Mouse (Mus musculus) cerebellum, postnatal 36 days (tissue): Measurements from ENCODE around the gene Zfp385c.

ENCODE experiments used
- DNase-seq, 2 experiments: peaks; one replicate each; pipeline ENCODE4 v3.0.0; 2021 to 2022; ENCODE audit warnings: mixed read lengths in 2 of 2

Zfp385c gene

DNA sequence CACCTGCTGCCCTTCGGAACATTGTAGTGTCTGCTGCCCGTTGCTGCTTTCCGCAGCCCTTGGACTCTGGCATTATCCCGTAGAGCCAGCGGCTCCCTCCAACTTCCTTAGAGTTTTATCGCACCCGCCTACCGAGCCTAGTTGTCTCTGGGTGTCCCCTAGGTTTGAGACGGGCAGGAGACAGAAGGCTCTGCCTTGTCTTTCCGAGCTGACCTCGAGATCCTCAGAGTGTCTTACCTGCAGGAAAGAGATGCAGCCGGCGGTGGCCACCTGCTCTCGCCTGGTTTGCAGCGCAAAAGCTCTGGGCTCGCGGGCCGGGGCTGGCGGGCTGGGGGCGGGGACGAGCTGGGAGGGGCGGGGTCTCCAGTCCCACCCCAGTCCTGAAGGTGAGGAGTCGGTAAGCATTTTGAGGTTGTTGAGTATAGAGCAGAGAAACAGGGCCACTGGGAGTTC is at the start of gene Zfp385c:
TSS of gene Zfp385c (minus strand) at position 292 of the 453 bp plus-strand sequence.
- DNase-seq = no peak

DNA sequence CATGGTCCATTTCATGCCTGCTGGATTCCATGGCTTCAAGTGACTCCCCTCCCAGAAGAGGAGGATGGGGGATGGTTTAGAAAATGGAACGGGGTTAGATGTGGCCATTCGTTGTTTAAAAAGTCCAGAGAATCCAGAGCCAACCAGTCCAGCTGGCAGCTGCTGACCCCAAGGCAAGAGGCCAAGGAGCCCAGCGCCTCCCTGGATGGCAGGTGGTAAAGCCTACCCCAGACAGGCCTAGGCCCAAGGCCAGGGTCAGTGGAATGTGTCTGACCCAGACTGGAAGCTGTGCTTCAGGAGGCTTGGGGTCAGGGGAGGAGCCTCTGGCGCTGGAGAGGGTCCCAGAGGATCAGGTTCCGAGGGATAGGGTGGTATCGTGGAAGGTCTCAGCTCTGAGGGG is 49.1 kb upstream of the Zfp385c start:
- no peak for DNase-seq

DNA sequence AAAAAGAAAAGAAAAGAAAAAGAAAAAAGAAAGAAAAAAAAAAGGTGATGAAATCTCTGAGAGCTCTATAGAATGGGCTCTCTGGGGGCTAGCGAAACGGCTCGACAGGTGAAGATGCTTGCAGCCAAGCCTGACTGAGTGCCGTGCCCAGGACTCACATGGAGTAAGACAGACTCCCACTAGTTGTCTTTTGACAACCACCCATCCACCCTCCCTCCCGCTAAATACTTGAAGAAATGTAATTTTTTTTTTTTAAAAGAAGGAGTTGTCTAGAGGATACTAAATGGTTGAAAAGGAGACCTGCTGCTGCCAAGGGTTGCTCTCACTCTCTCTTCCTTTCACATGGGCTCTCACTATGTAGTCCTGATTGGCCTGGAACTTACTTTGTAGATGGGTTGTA is 46.5 kb upstream of the Zfp385c start:
- DNase-seq = no peak

DNA sequence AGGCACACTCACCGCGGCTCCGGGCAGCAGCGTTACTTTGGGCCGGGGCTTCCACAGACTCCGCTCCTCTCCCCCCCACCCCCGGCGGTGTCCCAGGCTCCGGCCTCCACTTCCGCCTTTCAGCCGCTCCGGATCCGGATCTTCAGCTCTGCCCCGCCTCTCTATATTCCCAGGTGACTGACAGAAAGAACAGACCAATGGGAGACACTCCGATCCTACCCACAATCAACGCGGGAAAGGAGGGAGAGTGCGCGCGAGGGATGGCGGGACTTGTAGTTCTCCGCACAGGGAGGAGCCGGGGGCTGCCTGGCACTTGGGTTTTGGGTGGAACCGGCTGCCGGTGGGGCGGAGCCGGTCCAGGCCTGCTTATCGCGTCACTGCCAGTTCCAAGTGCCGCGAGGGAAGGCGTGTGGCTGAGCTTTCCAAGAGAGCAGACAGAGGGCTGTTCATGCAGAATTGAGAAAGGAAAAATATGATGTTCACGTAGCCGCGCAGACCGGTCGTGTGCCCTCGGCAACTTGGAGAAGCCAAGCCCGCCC is 45.9 kb upstream of the Zfp385c start, which contains the start of gene Rab5c:
TSS of gene Rab5c (minus strand) at position 150 of the 539 bp plus-strand sequence.
- DNase-seq = peak; percentile 97 to 98

DNA sequence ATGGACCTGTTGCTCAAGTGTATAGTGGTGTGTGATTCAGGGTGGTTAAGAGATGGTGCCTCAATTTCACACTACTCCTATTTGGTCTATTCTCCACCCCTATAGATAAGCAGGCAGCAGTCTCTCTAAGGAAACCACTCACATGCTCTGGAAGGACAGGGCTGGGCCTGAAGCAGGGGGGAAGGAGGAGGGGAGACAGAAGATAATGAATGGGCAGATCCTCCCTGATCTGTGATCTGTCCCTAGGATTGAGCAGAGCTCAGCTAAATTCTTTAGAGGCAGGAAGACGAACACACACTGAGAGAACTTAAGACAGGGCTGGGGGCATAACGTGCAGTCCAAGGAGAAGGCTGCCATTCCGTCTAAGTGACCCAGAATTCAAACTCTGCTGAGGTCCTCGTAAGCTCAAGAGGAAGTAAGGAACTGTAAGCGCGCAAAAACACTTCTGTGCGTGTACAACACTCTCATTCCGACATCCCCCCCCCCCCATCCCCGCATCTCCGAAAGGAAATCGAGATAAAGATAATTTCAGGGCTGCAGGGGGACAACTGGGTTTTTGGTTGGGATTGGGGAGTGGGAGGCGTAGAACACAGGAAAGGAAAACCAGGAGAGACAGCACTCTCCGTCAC is 45.0 kb upstream of the Zfp385c start:
- no peak for DNase-seq

DNA sequence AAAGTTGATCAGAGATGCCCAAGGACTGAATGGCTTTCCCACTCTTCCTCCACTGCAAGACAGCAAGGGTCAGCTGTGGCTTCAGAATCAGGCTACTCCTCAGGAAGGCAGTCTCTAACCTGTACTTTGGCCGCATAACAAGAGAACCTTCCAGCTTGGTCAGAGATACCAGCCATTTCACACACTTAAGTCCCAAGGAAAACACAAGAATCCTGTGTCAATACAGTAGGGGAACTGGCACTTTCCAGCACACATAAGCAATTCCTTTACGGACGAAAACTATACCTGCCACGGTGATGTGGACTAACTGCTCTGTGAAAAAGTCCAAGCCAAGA is 44.5 kb upstream of the Zfp385c start:
- no peak for DNase-seq

DNA sequence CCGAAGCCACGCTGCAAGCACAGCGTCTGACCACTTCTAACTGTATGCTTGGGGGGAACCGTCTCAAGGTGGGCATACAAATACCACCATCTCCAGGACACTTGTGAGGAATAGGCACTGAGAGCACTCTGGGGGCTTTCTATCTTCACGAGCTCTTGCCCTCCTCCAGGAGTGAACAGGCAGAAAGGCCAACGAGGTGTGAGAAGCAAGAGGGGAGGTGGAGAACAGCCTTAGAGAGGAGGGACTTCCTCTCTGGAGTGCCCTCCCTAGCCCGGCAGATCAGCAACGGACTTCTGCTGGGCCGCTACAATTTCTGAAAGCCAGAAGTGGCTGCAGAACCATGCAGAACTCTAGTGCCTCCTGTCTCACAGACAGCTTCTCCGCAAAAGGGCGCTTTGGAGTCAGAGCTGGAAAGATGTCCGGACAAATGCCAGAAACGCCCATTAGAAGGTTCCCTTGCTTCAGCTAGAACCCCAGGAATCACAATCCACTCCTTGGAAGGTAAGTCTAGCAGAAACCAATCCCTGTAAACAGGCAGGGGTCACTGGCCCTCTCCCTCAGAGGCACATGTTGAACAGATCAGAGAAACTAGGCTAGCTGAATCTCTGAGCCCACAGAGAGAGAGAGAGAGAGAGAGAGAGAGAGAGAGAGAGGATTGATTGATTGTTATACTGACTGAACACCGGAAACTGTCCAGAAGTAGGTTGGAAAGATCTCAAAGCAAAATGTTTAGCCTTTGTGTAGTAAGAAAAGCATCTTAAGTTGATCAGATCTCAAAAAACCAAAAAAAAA is 43.9 kb upstream of the Zfp385c start:
- no peak for DNase-seq

DNA sequence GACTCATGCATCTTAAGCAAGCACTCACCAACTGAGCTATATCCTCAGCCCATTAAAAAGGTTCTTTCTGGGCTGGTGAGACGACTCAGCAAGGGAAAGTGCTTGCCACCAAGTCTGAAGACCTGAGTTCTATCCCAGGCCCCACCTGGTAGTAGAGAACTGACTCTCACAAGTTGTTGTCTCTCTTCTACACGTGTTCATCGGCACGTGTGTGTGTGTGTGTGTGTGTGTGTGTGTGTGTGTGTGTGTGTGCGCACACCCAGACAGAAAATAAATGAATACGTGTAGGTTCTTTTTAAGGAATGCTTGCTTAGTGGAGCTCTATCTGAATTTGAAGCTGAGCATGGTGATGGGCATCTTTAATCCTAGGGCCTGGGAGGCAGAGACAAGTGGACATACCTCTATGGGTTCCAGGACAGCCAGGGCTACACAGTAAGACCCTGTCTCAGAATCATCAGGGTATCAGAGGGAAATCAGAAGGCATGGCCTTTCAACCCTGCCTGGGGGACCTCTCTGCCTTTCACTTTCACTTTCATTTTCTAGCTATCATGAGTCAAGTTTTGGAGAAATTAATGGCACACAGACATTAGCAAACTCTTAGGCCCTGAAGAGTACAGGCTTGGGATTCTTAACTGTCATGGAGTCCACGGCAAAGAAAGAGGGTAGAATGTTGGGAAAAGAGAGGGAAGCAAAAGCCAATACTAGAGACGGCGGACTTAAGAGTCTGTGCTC is 43.0 kb upstream of the Zfp385c start:
- DNase-seq = no peak

DNA sequence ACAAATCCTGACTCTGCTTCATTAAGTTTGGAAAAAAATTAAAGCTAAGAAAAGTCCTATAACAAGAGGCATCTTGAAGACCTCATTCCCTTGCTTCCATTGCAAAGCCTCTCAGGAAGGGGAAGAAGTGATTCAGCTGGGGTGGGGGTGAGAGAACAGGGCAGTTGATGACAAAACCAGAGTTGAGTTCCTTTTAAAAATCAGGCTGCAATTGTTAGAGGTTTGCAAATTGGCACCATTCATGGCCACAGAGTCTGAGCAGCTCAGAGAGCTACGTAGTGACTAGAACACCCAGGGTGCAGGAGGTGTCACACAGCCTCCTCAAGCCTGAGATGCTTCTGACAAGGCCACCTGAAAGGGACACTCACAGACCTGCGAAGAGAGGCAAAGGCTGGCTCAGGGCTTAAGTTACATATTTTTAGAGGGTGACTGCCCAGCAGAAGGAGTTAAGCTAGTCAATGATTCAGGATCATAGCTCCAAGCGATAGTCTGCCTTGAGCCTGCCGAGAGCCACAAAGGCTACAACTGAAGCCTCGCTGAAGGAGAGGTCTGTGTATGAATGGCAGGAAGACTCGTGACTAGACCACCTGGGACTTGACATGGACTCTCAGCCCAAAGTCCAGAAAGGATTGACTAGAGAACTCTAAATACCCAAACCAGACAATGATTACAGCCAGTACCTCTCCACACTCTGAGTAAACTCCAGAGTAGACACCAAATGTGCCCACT is 38.4 kb upstream of the Zfp385c start:
- DNase-seq = no peak

DNA sequence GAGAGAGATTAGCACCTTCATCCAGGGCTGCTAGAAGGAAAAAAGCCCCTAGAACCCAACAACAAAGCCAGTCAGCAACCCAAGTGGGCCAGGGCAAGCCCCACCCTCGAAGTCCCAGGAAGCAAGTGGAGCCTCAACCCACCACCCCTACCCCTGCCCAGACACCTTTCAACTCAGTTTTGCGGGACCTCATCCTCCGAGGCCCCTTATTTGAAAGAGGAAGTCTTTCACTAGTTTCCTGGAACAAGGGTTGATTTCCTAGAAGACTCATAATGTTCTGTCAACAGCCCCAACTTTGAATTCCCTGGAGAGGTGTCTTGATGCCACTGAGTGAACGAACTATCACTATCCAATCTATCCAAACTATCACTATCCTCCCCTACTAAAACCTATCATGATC is 37.7 kb upstream of the Zfp385c start:
- DNase-seq = no peak

DNA sequence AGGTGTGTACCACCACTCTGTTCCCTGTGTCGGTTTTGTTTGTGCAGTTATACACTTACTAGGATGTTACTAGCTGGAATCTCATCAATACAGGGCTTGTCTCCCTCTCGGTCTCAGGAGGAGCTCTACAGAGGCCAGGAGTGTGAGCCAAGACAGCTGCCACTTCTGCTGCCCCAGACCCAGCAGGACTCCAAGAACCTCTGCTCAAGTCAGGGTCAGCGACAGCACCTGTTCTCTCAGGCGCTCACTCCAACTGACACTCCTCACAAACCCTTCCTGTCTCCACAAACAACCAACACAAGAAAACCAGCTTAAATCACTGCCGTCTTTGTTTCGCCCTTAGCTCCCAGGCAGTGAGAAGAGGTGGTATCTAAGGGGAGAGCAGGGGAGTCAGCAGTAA is 36.3 kb upstream of the Zfp385c start:
- DNase-seq = no peak

DNA sequence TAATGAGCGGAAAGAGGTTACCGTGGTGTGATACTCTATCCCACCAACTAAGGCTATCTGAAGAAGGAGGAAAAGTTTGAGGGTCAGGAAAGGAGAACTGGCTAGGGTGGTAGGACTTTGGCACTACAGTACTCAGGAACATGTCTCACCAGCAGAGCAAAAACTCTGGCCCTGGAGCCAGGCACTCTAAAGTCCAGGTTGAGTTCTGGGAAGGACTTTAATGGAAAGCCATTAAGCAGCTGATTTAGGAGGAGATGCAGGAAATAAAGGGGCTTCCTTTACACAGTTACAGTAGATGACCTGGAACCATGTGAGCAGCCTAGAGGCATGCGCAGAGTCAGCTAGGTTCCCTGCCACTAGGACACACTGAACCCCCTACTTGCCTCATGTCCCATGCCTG is 34.9 kb upstream of the Zfp385c start:
- no peak for DNase-seq

DNA sequence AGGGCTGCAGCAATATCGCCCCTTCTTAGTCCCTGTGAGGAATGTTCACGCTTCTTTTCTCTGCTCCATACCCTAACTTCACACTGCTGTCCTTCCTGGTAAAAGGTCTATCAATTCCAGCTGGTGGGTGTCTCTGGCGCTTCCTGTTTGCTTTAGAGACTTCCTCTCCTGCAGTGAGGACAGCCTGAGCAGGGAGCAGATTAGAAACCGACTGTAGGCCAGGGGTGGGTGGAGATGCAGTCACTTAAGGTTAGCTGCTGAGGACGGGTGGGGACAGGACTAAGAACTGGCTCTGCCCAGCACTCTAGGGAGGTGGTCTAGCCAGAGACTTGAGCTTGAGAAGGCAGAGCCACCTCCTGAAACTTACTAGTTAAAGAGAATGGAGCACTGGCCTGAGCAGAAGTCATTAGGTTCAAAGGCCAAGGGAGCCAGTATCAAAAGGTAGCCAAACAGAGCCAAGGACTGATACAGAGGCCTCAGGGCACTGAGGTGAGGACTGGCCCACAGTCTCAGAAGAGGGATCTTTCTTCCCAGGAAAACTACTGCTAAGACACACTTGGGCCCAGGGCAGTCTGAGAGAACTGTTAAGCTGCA is 32.8 kb upstream of the Zfp385c start:
- DNase-seq = no peak

DNA sequence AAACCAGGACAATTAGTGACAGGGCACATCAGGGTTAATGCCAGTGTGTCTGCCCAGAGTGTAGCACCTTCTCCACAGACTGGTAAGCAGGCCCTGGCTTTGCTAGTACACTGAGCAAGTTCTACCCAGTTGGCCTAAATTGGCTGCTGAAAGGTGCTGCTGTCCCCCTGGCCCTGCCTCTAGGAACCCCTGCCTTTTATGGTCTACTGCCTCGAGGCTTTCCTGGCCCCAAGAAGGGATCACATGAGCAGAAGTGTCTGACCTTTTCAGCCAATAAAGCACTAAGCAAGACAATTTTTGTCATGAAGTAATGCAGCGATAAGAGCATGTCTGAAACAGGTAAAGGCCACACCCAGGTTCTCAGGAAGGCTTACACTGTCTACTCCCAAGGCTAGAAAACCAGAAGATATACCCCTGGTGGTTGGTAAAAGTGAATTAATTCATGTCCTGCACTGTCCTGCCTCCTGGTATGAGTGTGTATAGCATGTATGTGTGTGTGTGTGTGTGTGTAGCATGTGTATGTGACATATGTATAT is 30.3 kb upstream of the Zfp385c start:
- no peak for DNase-seq

DNA sequence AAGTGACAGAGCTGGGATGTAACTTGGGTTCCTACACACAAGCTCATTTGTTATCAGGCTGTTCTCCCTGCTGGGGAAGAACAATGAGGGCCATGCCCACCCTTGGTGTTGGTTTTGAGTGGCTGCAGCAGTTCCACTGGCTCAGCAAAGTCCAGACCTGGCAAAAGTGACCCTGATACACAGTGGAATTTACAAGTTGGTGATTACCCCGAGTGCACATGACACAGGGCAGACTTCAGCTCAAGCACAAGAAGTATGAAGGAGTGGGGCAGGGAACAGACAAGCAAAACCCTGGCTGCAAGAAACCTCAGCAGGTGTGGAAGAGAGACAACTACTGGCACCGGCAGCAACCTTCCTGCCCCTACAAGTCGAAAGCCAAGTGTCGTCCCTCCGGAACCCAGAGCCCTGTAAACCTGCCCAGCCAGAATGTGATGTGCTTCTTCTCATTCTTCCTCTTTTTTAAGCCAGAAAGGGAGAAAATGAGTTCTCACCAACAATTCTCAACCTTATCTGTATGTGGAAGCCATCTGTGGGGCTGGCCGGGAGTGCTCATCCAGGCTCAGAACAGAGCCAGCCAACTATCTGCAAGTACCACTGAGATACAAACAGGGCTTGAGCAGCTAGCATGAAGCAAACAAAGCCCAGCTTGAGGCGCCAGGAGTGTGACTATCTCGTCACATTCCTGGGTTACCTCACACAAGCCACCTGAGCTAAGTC is 29.7 kb upstream of the Zfp385c start:
- DNase-seq = no peak

DNA sequence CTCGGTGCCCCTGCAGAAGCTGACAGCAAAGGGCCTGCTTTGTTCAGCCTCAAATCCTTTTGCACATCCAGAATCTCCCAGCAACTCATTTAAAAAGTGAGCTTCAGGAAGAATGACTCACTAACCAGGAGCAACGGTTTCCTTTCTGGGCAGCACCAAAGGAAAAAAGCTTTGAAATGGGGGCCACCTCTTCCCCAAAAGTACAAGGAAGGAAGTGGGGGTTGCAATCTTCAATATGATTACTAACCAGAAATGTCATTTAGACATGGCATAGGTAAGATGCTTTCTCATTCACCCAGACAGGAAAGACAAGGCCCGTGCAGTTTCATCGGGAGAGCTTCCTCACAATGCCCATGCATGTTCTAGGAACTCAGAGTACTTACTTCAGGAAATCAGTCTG is 29.0 kb upstream of the Zfp385c start:
- no peak for DNase-seq

DNA sequence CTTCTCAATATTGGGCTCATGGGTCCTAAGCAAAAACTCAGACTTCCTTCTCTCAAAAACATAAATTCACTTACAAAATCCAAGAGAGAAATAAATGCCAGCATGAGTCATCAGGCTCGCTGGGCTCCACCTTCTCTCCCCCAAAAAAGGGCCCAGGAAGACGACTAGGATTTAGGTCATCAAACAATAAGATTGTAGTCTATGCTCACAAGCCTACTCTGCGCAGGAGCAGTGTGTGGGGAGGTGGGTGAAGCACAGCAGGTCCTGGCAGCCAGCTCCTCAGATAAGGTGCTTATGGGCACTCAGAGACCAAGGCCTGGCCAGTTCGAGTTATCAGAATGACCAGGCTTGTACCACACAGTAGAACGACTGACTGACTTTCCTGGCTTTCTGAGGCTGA is 28.1 kb upstream of the Zfp385c start:
- DNase-seq = no peak

DNA sequence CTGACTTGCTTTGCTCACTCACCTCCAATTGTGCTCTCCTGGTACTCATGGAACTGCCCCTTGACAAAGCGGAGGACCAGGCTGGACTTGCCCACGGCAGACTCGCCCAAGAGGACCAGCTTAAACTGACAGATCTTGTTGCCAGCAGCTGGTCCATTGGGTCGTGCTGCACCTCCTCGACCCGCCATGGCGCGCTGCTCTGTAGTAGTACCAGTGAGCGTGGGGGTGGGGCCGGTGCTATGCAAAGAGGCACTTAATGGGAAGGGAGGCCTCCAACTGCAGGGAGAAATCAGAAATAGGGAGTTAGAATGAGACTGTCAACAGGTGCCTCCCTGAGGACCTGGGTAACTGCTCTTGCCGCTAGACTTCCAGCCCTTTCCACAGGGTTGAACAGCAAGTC is 27.6 kb upstream of the Zfp385c start:
- no peak for DNase-seq

DNA sequence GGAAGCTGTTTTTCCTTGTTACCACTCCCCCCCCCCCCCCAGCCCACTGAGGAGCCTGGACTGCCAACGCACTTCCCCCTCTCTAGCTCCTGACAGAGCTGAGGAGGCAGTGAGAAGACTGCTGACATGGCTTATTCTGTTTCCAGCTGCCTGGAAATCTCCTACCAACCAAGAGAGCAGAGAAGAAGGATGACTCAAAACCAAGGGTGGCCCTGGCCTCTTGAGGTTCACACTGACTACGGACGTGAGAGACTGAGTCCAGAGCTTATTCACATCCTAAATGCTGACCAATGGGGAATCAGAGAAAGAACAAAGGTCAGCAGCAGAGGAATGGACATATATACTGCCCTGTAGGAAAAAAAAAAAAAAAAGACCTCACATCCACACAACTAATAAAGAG is 27.1 kb upstream of the Zfp385c start:
- no peak for DNase-seq

DNA sequence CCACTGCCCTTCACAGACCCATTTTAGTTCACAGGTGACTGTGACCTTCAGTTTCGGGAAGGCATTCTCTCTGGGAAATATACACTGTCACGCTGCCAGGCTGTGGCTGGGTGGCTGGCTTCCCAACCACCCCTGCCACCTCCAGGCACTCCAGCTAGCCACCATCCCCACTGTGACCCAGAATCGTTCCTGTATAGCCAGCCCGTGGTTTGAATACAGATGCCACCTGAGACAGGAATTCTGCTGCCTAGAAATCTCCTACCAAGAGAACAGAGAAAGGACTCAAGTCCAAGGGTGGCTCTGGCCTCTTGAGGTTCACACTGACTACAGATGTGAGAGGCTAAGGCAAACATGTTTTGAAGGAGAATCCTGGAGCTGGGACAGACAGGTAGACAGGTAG is 26.6 kb upstream of the Zfp385c start:
- DNase-seq = no peak

DNA sequence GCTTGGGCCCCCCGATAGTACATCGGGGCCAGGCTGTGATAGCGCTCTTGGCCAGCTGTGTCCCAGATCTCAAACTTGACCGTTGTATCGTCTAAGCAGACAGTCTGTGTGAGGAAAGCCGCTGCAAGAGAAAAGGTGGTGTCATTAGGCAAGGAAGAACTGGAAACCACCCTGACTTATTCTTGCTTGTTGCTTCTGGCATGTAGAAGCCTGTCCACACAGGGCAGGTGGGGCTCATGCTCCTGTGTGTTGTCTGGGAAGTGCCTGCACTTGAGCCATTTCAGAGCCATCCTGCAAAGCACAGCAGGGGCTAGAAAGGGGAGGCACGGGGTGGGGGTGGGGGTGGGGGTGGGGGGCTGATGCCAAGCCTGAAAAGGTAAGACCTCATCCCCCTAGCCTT is 26.2 kb upstream of the Zfp385c start:
- no peak for DNase-seq

DNA sequence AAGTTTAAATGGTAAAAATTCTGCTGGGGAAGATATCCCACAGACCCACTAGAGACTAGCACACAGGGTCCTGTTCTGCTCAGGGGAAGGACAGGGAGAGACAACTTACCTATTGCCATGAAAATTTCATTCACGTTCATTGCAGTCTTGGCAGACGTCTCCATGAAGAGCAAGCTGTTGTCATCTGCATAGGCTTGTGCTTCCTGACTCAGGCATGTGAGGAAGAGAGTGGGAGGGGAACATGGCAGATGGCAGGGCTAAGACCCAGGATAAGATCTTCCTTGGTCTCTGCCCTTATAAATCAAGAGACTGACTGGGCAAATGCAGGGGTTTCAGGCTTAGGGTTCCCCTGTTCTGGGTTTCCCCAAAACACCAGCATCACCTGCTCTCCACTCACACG is 24.4 kb upstream of the Zfp385c start:
- DNase-seq = no peak
